Mouse (Mus musculus): Measurements from ENCODE around the gene Cmtr1. TPM values are rescaled to one million over a fixed set of nuclear protein-coding genes. Genes with fewer than 3 reads are reported as not detected.

Cmtr1 gene
- total and polyA plus RNA-seq, 3 experiments = 88.8 to 135 (median 105) TPM

DNA sequence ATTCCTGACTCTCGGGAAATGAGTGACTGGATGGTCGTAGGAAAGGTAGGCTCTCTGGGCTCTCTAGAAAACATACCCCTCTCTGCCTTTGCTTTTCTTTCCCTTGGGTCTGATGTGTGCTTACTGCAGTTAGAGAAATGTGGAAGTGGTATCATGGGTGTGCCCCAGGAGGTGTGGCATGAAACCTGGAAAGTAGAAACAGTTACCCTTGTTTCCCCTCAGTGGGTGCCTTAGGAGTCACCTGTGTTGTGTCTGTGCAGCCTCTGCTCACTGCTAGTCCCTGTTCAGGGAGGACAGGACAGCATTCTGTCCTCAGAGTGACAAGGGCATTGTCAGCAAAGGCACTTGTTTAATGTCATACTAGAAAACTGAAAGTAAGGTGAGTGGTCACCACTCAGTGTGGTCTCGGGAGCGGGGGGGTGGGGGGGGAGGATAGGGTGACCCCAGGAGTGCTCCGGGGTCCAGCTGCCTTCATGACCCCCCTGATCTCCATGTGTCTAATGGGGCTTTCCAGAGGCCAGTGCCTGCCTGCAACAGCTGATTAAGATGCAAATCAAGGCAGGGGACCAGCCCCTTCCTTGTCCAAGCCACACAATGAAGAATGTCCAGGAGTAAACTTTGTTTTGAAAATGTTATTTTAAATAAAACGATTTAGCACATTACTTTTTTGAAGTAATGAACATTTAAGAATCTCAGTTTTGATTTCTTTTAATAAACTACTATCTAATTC is 18.8 kb downstream of the Cmtr1 start (continued):
- no peak for TF ChIP-seq MAFK (IDR thresholded peaks at IDR 0.05; ENCODE audit: insufficient replicate concordance, low read length)
- TF ChIP-seq USF2 (conservative IDR thresholded peaks at IDR 0.05; ENCODE audit: low read depth, low read length) = no peak
- no peak for TF ChIP-seq ZMIZ1 (IDR thresholded peaks at IDR 0.05; ENCODE audit: low read depth, low read length)
- no peak for TF ChIP-seq KAT2A (IDR thresholded peaks at IDR 0.05; ENCODE audit: insufficient replicate concordance, low read length)
- 0 out of 2 replicates have a peak, but pooled peaks have one; percentile 6 for TF ChIP-seq TCF12 (IDR thresholded peaks at IDR 0.05; ENCODE audit: low read depth, low read length)
- TF ChIP-seq ETS1 (conservative IDR thresholded peaks at IDR 0.05; ENCODE audit: low read depth, low read length) = peak; percentile 69; the same call in 1 of the 2 replicates
- peak; percentile 75; the same call in 1 of the 2 replicates for TF ChIP-seq MXI1 (IDR thresholded peaks at IDR 0.05; ENCODE audit: low read depth, low read length)
- TF ChIP-seq MAZ (IDR thresholded peaks at IDR 0.05; ENCODE audit: low read depth, low read length) = no peak
- TF ChIP-seq ZNF384 (IDR thresholded peaks at IDR 0.05; ENCODE audit: low read depth, low read length) = no peak

DNA sequence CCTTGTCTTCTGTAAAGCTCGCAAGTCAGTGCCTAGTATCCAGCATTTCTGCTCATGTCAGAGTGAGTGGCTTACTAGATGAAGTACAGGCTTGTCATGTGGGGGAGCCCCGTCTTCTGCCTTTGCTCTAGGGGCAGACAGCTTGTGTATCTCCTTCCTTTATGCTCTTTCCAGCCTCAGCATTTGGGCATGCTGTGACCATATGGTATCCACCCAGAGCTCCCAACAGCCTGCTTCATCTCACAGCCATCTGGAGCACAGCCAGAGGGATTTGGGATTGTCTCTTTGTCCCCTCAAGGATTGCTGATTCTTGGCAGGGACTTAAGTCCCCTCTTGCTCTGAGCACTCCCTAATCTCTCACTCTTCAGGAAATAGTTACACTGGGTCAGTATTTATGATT is 19.8 kb downstream of the Cmtr1 start:
- DNase-seq (ENCODE audit: extremely low read depth) = no peak
- peak overlapping the region in 1 of 3 experiments; percentile 19 for H3K4me3 ChIP-seq (replicated peaks in 1 of 3; ENCODE audit: low read depth in 2 of 3, low read length in 2 of 3, poor library complexity in 1 of 3)
- H3K9ac ChIP-seq (ENCODE audit: insufficient read depth, low read depth) = no peak overlapping the region
- H3K9me3 ChIP-seq (replicated peaks; ENCODE audit: low read length) = no peaks in the 10 kb centered on the region
- dilution Hi-C loops (cut with MboI; ENCODE audit: extremely low pct_ligation_motif_present, extremely low pct_unique_long_range_greater_than_20kb, low sequenced_read_pairs) (no loop called here), in situ Hi-C loops (cut with MboI; ENCODE audit: low pct_ligation_motif_present, low pct_unique_long_range_greater_than_20kb, low sequenced_read_pairs) (no loop called here)
- H3K4me1 ChIP-seq (ENCODE audit: control insufficient read depth in 1 of 2, insufficient read depth in 2 of 2) = peaks cover 29 to 61% of the 10 kb centered on the region in 2 experiments
- peak overlapping the region; percentile 4; the same call in 1 of the 2 replicates for H3K4me2 ChIP-seq (ENCODE audit: insufficient read depth, low read depth, poor library complexity, severe bottlenecking)
- peak overlapping the region; percentile 84 for H3K27ac ChIP-seq (ENCODE audit: insufficient read depth, low read depth)
- TF ChIP-seq JUND (conservative IDR thresholded peaks at IDR 0.05; ENCODE audit: low read depth, low read length) = no peak
- TF ChIP-seq CHD1 (IDR thresholded peaks at IDR 0.05; ENCODE audit: low read depth, low read length) = no peak
- TF ChIP-seq BHLHE40 (IDR thresholded peaks at IDR 0.05; ENCODE audit: low read depth, low read length) = no peak
- no peak for TF ChIP-seq TBP (conservative IDR thresholded peaks at IDR 0.05; ENCODE audit: low read depth, low read length)
- no peak for TF ChIP-seq CTCF (conservative IDR thresholded peaks at IDR 0.05 in 1 of 2, IDR thresholded peaks at IDR 0.05 in 1 of 2; ENCODE audit: low read depth in 2 of 2, low read length in 2 of 2)
- no peak for TF ChIP-seq MAFK (IDR thresholded peaks at IDR 0.05; ENCODE audit: insufficient replicate concordance, low read length)
- no peak for TF ChIP-seq JUN (IDR thresholded peaks at IDR 0.05; ENCODE audit: insufficient read depth, low read depth, low read length)
- peaks cover 74 to 89% of the 10 kb centered on the region in 2 experiments for H3K36me3 ChIP-seq (replicated peaks in 1 of 2; ENCODE audit: control insufficient read depth in 1 of 2, insufficient read depth in 1 of 2, low read length in 1 of 2)
- H3K27me3 ChIP-seq (replicated peaks) = no peaks in the 10 kb centered on the region
- H3K79me2 ChIP-seq (replicated peaks; ENCODE audit: control insufficient read depth, extremely low read depth, insufficient read depth, poor library complexity, severe bottlenecking) = 0 out of 2 replicates have a peak, but pooled peaks cover 2% of the 10 kb centered on the region

DNA sequence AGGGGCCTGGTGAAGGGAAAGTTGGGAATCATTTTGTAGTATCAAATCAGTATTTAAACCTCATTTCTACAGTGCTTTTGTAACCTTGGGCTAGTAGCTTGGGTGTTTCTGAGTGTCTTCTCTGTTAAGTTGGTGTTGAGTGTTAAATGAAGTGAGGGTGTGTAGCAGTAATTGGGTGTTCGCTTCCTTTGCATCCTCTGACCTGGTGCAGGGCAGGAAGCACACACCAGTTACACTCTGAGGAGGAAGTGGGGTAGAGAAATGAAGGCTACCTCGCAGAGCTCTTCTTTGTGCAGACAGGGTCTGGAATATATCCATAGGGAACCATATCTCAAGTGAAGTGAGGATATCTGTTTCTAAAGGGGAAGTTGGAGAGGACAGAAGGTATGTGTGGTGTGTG is 20.5 kb downstream of the Cmtr1 start:
- Histone ChIP-seq H3K4me1 (ENCODE audit: control insufficient read depth in 1 of 2, insufficient read depth in 2 of 2) (peaks cover 29 to 63% of the 10 kb centered on the region in 2 experiments), H3K4me2 (ENCODE audit: insufficient read depth, low read depth, poor library complexity, severe bottlenecking) (no peak overlapping the region), H3K79me2 (replicated peaks; ENCODE audit: control insufficient read depth, extremely low read depth, insufficient read depth, poor library complexity, severe bottlenecking) (0 out of 2 replicates have a peak, but pooled peaks cover 2% of the 10 kb centered on the region), H3K27ac (ENCODE audit: insufficient read depth, low read depth) (0 out of 2 replicates have a peak overlapping the region, but pooled peaks have one; percentile 2), H3K9me3 (replicated peaks; ENCODE audit: low read length) (no peaks in the 10 kb centered on the region), H3K9ac (ENCODE audit: insufficient read depth, low read depth) (no peak overlapping the region), H3K27me3 (replicated peaks) (no peaks in the 10 kb centered on the region), H3K4me3 (replicated peaks in 1 of 3; ENCODE audit: low read depth in 2 of 3, low read length in 2 of 3, poor library complexity in 1 of 3) (peak overlapping the region in 1 of 3 experiments; percentile 14), H3K36me3 (replicated peaks in 1 of 2; ENCODE audit: control insufficient read depth in 1 of 2, insufficient read depth in 1 of 2, low read length in 1 of 2) (peaks cover 74 to 89% of the 10 kb centered on the region in 2 experiments)
- in situ Hi-C loops (cut with MboI; ENCODE audit: low pct_ligation_motif_present, low pct_unique_long_range_greater_than_20kb, low sequenced_read_pairs) = no loop called here
- TF ChIP-seq USF2 (conservative IDR thresholded peaks at IDR 0.05; ENCODE audit: low read depth, low read length) = no peak
- TF ChIP-seq CHD1 (IDR thresholded peaks at IDR 0.05; ENCODE audit: low read depth, low read length) = no peak
- TF ChIP-seq NRF1 (IDR thresholded peaks at IDR 0.05; ENCODE audit: low read depth, low read length) = no peak
- TF ChIP-seq ZKSCAN1 (IDR thresholded peaks at IDR 0.05; ENCODE audit: borderline replicate concordance, low read depth, low read length) = no peak
- TF ChIP-seq GABPA (IDR thresholded peaks at IDR 0.05; ENCODE audit: insufficient replicate concordance, low read depth, low read length) = no peak
- TF ChIP-seq NELFE (IDR thresholded peaks at IDR 0.05; ENCODE audit: low read depth, low read length) = no peak
- no peak for TF ChIP-seq ZMIZ1 (IDR thresholded peaks at IDR 0.05; ENCODE audit: low read depth, low read length)
- no peak for TF ChIP-seq RAD21 (IDR thresholded peaks at IDR 0.05; ENCODE audit: low read depth, low read length)
- TF ChIP-seq MAZ (IDR thresholded peaks at IDR 0.05; ENCODE audit: low read depth, low read length) = no peak
- no peak for TF ChIP-seq ETS1 (conservative IDR thresholded peaks at IDR 0.05; ENCODE audit: low read depth, low read length)
- TF ChIP-seq MAX (IDR thresholded peaks at IDR 0.05; ENCODE audit: low read length) = no peak
- TF ChIP-seq JUND (conservative IDR thresholded peaks at IDR 0.05; ENCODE audit: low read depth, low read length) = no peak
- no peak for TF ChIP-seq SIN3A (IDR thresholded peaks at IDR 0.05; ENCODE audit: low read length)
- dilution Hi-C loops (cut with MboI; ENCODE audit: extremely low pct_ligation_motif_present, extremely low pct_unique_long_range_greater_than_20kb, low sequenced_read_pairs) = no loop called here
- DNase-seq (ENCODE audit: extremely low read depth) = no peak
